Mouse (Mus musculus) embryonic facial prominence, embryonic 11.5 days (tissue): ENCODE measurements around the gene Dcun1d1. TPM values are rescaled to one million over a fixed set of nuclear protein-coding genes. Genes with fewer than 3 reads are reported as not detected.

Experiments used
- polyA plus RNA-seq: library from polyadenylated mRNA; unstranded; fragments of >200 nt; fragmentation: Nextera tagmentation; extraction: Ambion mirVana; gene quantifications from 2 replicates; pipeline ENCODE4 v1.2.1, GENCODE M21; 2014

Dcun1d1 gene
- polyA plus RNA-seq, 1 experiment from 2014 or later = 119 TPM

Other genes starting within 250 kb of the Dcun1d1 start
- gene Atp11b, start 183.3 kb downstream of the Dcun1d1 start, polyA plus RNA-seq = 32.4 and 34.6 TPM in 2 replicates
- gene Mccc1, start 63.2 kb upstream of the Dcun1d1 start, polyA plus RNA-seq = 39.1 and 42.6 TPM in 2 replicates
- 0.03 TPM in 1 of 2 replicates, not detected in the other for gene Ccdc144b, start 116.1 kb upstream of the Dcun1d1 start, polyA plus RNA-seq
- gene Acad9, start 128.5 kb upstream of the Dcun1d1 start, polyA plus RNA-seq = 99.7 and 103 TPM in 2 replicates
- gene D3Ertd254e, start 213.6 kb upstream of the Dcun1d1 start, polyA plus RNA-seq = 10.1 and 10.2 TPM in 2 replicates